Mouse (Mus musculus) C2C12 (cell line): Measurements from ENCODE around the gene Ifitm10. TPM values are rescaled to one million over a fixed set of nuclear protein-coding genes. Genes with fewer than 3 reads are reported as not detected.
"Not testable (repeated sequence)": the region's sequence is repeated elsewhere in the genome, so short reads cannot be mapped to it uniquely, and the experiment has no call there.

Source experiments
- H3K27me3 ChIP-seq: one replicate; pipeline ENCODE4 v1.6.1; 2011; ENCODE audit not compliant: control insufficient read depth, insufficient read depth, insufficient read length
- H3K36me3 ChIP-seq: one replicate; pipeline ENCODE4 v1.6.1; 2011; ENCODE audit not compliant: control insufficient read depth, insufficient read depth
- H3K4me3 ChIP-seq: one replicate; pipeline ENCODE4 v1.5.1; 2011; ENCODE audit warnings: mild to moderate bottlenecking, control low read depth; ENCODE audit not compliant: poor library complexity, insufficient read depth, severe bottlenecking
- H3K79me2 ChIP-seq: one replicate; pipeline ENCODE4 v1.6.1; 2011; ENCODE audit not compliant: control insufficient read depth, insufficient read depth
- H3K79me3 ChIP-seq: one replicate; pipeline ENCODE4 v1.6.1; 2011; ENCODE audit warnings: low read depth, control low read depth
- H3ac ChIP-seq: one replicate; pipeline ENCODE3; 2011; ENCODE audit warnings: low read depth; ENCODE audit not compliant: control insufficient read depth, insufficient read length
- CEBPB ChIP-seq: IDR thresholded peaks from one replicate; pipeline ENCODE4 v1.6.1; 2011; ENCODE audit warnings: low read depth, mild to moderate bottlenecking, control low read depth, moderate library complexity
- CTCF ChIP-seq: IDR thresholded peaks from one replicate; pipeline ENCODE4 v1.5.1; 2011; ENCODE audit not compliant: control insufficient read depth, insufficient read depth, insufficient read length
- FOSL1 ChIP-seq: IDR thresholded peaks from one replicate; pipeline ENCODE4 v1.8.0; 2011; ENCODE audit warnings: mild to moderate bottlenecking, low read length; ENCODE audit not compliant: poor library complexity, insufficient read depth, severe bottlenecking
- MAX ChIP-seq: IDR thresholded peaks from one replicate; pipeline ENCODE4 v1.6.1; 2011; ENCODE audit warnings: mild to moderate bottlenecking, control low read depth
- MYOD1 ChIP-seq: IDR thresholded peaks from one replicate; pipeline ENCODE4 v1.6.1; 2011; ENCODE audit warnings: low read depth; ENCODE audit not compliant: control insufficient read depth, insufficient read length
- MYOG ChIP-seq: IDR thresholded peaks from one replicate; pipeline ENCODE4 v1.6.1; 2011; ENCODE audit not compliant: control insufficient read depth, insufficient read length; ENCODE audit errors: extremely low read depth
- USF1 ChIP-seq: IDR thresholded peaks from one replicate; pipeline ENCODE4 v1.6.1; 2011; ENCODE audit warnings: low read depth, mild to moderate bottlenecking, control low read depth, moderate library complexity
- polyA plus RNA-seq: library from polyadenylated mRNA; unstranded; fragments of >200 nt; fragmentation: generic; extraction: Trizol; gene quantifications from one replicate; pipeline ENCODE4 v1.2.1, GENCODE M21; 2012; ENCODE audit warnings: missing spikeins

Gene Ifitm10
- polyA plus RNA-seq, 1 experiment = 2.0 TPM

- no peak for TF ChIP-seq CEBPB
- TF ChIP-seq MYOD1 = no peak
- TF ChIP-seq CTCF = no peak
- TF ChIP-seq FOSL1 = no peak
- no peak for TF ChIP-seq USF1
- no peak for TF ChIP-seq MAX
- no peak for TF ChIP-seq MYOG
- Histone ChIP-seq H3K4me3 (no peak overlapping the region), H3ac (no peak overlapping the region), H3K79me2 (no peaks in the 10 kb centered on the region), H3K27me3 (no peaks in the 10 kb centered on the region), H3K79me3 (no peaks in the 10 kb centered on the region), H3K36me3 (no peaks in the 10 kb centered on the region)
These were observed 41.8 kb upstream of the Ifitm10 start for GRCm38 (mm10) chr7:142415314-142415713.

GRCm38 (mm10) chr7:142413285-142413684 lies 39.7 kb upstream of the Ifitm10 start:
- Histone ChIP-seq H3K27me3 (no peaks in the 10 kb centered on the region), H3K79me3 (no peaks in the 10 kb centered on the region), H3ac (no peak overlapping the region), H3K4me3 (no peak overlapping the region), H3K79me2 (no peaks in the 10 kb centered on the region), H3K36me3 (no peaks in the 10 kb centered on the region)
- TF ChIP-seq MYOD1 (no peak), FOSL1 (no peak), MAX (no peak), CEBPB (no peak), USF1 (no peak), MYOG (no peak), CTCF (no peak)

DNA sequence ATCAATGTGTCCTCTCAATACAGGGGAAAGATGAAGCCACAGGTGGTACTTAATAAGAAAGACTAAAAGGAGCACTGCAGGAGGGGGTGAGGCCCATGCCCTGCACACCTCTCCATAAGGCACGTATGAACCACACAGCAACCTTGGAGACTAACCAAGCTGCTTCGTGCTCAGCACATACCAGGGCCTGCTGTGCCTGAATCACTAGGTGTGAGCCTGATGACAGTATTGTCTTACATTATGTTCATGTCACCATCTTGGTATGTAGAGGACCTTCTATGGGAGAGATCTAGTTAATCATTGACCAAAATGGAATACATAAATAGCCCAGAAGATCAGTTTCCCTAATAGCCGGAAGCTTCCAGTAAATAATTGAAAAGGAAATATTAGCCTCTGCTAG lies 36.0 kb upstream of the Ifitm10 start:
- H3K36me3 ChIP-seq = no peaks in the 10 kb centered on the region
- H3K27me3 ChIP-seq = no peaks in the 10 kb centered on the region
- no peaks in the 10 kb centered on the region for H3K79me3 ChIP-seq
- TF ChIP-seq CTCF (no peak), MYOD1 (no peak), MYOG (no peak), MAX (no peak), USF1 (no peak), CEBPB (no peak), FOSL1 (no peak)
- no peak overlapping the region for H3ac ChIP-seq
- H3K79me2 ChIP-seq = no peaks in the 10 kb centered on the region
- H3K4me3 ChIP-seq = no peak overlapping the region

DNA sequence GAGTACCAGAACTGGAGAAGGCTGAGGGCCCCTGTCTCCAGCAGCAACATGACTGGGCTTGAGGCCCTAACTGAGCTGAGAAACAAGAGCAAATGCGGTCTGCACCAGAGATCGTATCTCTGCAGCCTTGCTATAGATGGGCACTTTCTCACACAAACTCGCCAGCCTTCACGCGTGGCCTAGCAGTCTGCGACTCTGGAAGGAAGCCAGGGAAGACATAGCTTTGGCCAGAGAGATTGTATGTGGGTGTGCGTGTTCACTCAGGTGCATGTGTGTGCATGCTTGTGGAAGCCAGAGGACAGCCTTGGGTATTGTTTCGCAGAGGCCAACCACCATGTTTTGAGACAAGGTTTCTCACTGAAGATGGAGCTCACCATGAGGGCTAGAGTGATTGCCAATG lies 35.1 kb upstream of the Ifitm10 start:
- Histone ChIP-seq H3K36me3 (no peaks in the 10 kb centered on the region), H3K79me3 (no peaks in the 10 kb centered on the region), H3K27me3 (no peaks in the 10 kb centered on the region), H3K79me2 (no peaks in the 10 kb centered on the region), H3K4me3 (no peak overlapping the region), H3ac (no peak overlapping the region)
- TF ChIP-seq USF1 (no peak), MAX (no peak)

DNA sequence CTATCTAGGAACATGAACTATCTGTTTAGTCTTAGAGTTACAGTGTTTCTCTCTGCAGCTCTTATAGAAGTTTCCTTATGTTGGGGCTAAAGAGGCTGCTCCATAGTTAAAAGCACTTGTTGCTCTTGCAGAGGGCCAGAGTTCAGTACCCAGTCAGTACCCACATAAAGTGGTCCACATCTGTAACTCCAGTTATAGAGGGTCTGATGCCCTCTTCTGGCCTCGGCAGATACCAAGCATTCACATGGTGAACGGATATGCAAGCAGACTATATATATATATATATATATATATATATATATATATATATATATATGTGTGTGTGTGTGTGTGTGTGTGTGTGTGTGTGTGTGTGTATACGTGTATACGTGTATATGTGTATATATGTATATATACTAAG lies 34.4 kb upstream of the Ifitm10 start:
- no peak overlapping the region for H3K4me3 ChIP-seq
- no peaks in the 10 kb centered on the region for H3K79me2 ChIP-seq
- no peak for TF ChIP-seq MYOD1
- no peak for TF ChIP-seq USF1
- TF ChIP-seq MYOG = no peak
- no peak for TF ChIP-seq MAX
- TF ChIP-seq CTCF = no peak
- no peak for TF ChIP-seq FOSL1
- no peak overlapping the region for H3ac ChIP-seq
- H3K79me3 ChIP-seq = no peaks in the 10 kb centered on the region
- H3K36me3 ChIP-seq = no peaks in the 10 kb centered on the region
- no peaks in the 10 kb centered on the region for H3K27me3 ChIP-seq

DNA sequence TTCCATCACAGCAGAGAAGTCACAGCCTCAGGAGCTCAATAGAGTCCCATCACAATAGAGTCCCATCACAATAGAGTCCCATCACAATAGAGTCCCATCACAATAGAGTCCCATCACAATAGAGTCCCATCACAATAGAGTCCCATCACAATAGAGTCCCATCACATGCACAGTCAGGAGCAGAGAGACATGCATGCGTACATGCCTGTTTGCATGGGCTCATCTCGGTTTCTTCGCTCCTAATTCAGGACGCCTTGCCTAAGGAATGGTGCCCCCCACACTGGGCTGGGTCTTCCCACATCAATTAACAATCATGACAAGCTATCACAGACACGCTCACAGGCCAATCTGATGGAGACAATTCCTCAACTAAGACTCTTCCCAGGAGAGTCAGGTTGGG lies 31.6 kb upstream of the Ifitm10 start:
- H3ac ChIP-seq, H3K27me3 ChIP-seq, H3K79me3 ChIP-seq, H3K4me3 ChIP-seq, H3K79me2 ChIP-seq, H3K36me3 ChIP-seq: not testable (repeated sequence)

GRCm38 (mm10) chr7:142403591-142403990 lies 30.0 kb upstream of the Ifitm10 start:
- Histone ChIP-seq H3K27me3 (no peaks in the 10 kb centered on the region), H3K79me2 (no peaks in the 10 kb centered on the region), H3K36me3 (no peaks in the 10 kb centered on the region), H3ac (no peak overlapping the region), H3K4me3 (no peak overlapping the region), H3K79me3 (no peaks in the 10 kb centered on the region)
- no peak for TF ChIP-seq MAX
- no peak for TF ChIP-seq MYOD1
- no peak for TF ChIP-seq USF1
- TF ChIP-seq CEBPB = no peak
- TF ChIP-seq CTCF = no peak
